Mouse (Mus musculus) adrenal gland (tissue): Measurements from ENCODE around the gene Klc1.

Source experiments
- intact Hi-C: fragments of 180-260 bp; cut with DNase I; formaldehyde crosslinking; loops from one replicate; pipeline ENCODE4 v1.15.1; 2025

Gene Klc1

GRCm38 (mm10) chr12:111812611-111813010 is 54.0 kb downstream of the Klc1 start:
- intact Hi-C loops = no loop called here

GRCm38 (mm10) chr12:111813111-111813765 is 54.6 kb downstream of the Klc1 start:
- intact Hi-C loops = no loop called here

GRCm38 (mm10) chr12:111813766-111814617 is 55.3 kb downstream of the Klc1 start, which contains the start of the genes Xrcc3 and Zfyve21:
Gene Xrcc3, minus strand, starts transcription at chr12:111813873.
Gene Zfyve21, plus strand, starts transcription at chr12:111814170.
- intact Hi-C loops = no loop called here

GRCm38 (mm10) chr12:111814769-111815762 is 56.4 kb downstream of the Klc1 start:
- intact Hi-C loops = no loop called here

GRCm38 (mm10) chr12:111816528-111816927 is 57.9 kb downstream of the Klc1 start:
- intact Hi-C loops = no loop called here

- intact Hi-C loops = no loop called here
These were observed 58.3 kb downstream of the Klc1 start for GRCm38 (mm10) chr12:111816967-111817366.

GRCm38 (mm10) chr12:111817991-111818390 is 59.3 kb downstream of the Klc1 start:
- intact Hi-C loops = no loop called here

- intact Hi-C loops = no loop called here
These were observed 61.3 kb downstream of the Klc1 start for GRCm38 (mm10) chr12:111819936-111820335.

- intact Hi-C loops = no loop called here
These were observed 62.1 kb downstream of the Klc1 start for GRCm38 (mm10) chr12:111820708-111821107.

- intact Hi-C loops = no loop called here
These were observed 63.3 kb downstream of the Klc1 start for GRCm38 (mm10) chr12:111821931-111822330.

- intact Hi-C loops = no loop called here
These were observed 68.9 kb downstream of the Klc1 start for GRCm38 (mm10) chr12:111827556-111827955.

GRCm38 (mm10) chr12:111829447-111829846 is 70.8 kb downstream of the Klc1 start:
- intact Hi-C loops = no loop called here

GRCm38 (mm10) chr12:111829954-111830353 is 71.3 kb downstream of the Klc1 start:
- intact Hi-C loops = no loop called here

- intact Hi-C loops = no loop called here
These were observed 71.7 kb downstream of the Klc1 start for GRCm38 (mm10) chr12:111830375-111830774.

- intact Hi-C loops = no loop called here
These were observed 74.0 kb downstream of the Klc1 start for GRCm38 (mm10) chr12:111832643-111833042.

GRCm38 (mm10) chr12:111833457-111833856 is 74.8 kb downstream of the Klc1 start:
- intact Hi-C loops = no loop called here

- intact Hi-C loops = no loop called here
These were observed 84.2 kb downstream of the Klc1 start for GRCm38 (mm10) chr12:111842565-111843433.

GRCm38 (mm10) chr12:111843470-111843869 is 84.8 kb downstream of the Klc1 start:
- intact Hi-C loops = no loop called here

- intact Hi-C loops = no loop called here
These were observed 87.3 kb downstream of the Klc1 start for GRCm38 (mm10) chr12:111845953-111846352.

- intact Hi-C loops = no loop called here
These were observed 88.2 kb downstream of the Klc1 start for GRCm38 (mm10) chr12:111846815-111847214.
